Mouse (Mus musculus): ENCODE data around the gene Mgat4e. TPM values are rescaled to one million over a fixed set of nuclear protein-coding genes. Genes with fewer than 3 reads are reported as not detected.
"Not testable (repeated sequence)": the region's sequence is repeated elsewhere in the genome, so short reads cannot be mapped to it uniquely, and the experiment has no call there.

The Mgat4e gene
- polyA plus RNA-seq, 1 experiment from 2014 or later, result not detected

- Histone ChIP-seq H3K4me2 (ENCODE audit: low read length) (no peak overlapping the region), H3K36me3 (ENCODE audit: control insufficient read depth, insufficient read depth) (no peaks in the 10 kb centered on the region), H3K4me1 (replicated peaks; ENCODE audit: control insufficient read depth, insufficient read depth, low read length) (peaks cover 7% of the 10 kb centered on the region; the same call in 1 of the 2 replicates), H3K27me3 (replicated peaks; ENCODE audit: control insufficient read depth, insufficient read depth, low read length) (no peaks in the 10 kb centered on the region), H3K9me3 (ENCODE audit: control insufficient read depth, low read length) (no peaks in the 10 kb centered on the region), H3K27ac (ENCODE audit: low read length) (no peak overlapping the region), H3K9ac (replicated peaks; ENCODE audit: low read depth, low read length) (no peak overlapping the region), H3K4me3 (replicated peaks; ENCODE audit: low read length) (no peak overlapping the region)
- WGBS, result 83% methylated on average over 8 of the region's 8 CpGs
- no peak for ATAC-seq
Observed at GRCm38 (mm10) chr1:134520001-134520721, 29.3 kb downstream of the Mgat4e start.

- H3K9me3 ChIP-seq (ENCODE audit: control insufficient read depth, low read length); H3K4me1 ChIP-seq (replicated peaks; ENCODE audit: control insufficient read depth, insufficient read depth, low read length); ATAC-seq; H3K27me3 ChIP-seq (replicated peaks; ENCODE audit: control insufficient read depth, insufficient read depth, low read length); H3K36me3 ChIP-seq (ENCODE audit: control insufficient read depth, insufficient read depth); H3K27ac ChIP-seq (ENCODE audit: low read length); H3K4me2 ChIP-seq (ENCODE audit: low read length); H3K9ac ChIP-seq (replicated peaks; ENCODE audit: low read depth, low read length); H3K4me3 ChIP-seq (replicated peaks; ENCODE audit: low read length): not testable (repeated sequence)
- WGBS, result 96% methylated on average over 5 of the region's 5 CpGs
Observed at GRCm38 (mm10) chr1:134519201-134519600, 30.3 kb downstream of the Mgat4e start.

DNA sequence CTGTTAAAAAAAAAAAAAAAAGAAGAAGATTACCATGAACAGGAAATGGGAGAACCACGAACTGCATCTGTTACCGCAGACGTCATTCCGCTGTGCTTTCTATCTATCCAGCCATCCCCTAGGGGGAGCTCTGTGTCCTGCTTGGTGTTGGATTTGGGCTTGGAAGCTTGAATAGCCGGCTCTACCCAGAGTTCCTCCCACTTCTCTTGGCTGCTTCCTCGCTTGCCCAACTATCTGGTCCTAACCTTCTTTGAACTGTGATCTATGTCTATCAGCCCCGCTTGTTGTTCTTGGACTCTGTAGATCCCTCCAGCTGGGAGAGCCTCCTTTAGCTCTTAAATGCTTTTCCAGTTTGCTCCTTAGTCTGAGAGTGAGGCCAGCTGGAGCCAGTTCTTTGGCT is 30.8 kb downstream of the Mgat4e start:
- H3K36me3 ChIP-seq (ENCODE audit: control insufficient read depth, insufficient read depth), result no peaks in the 10 kb centered on the region
- 10% methylated on average over 7 of the region's 7 CpGs for WGBS

DNA sequence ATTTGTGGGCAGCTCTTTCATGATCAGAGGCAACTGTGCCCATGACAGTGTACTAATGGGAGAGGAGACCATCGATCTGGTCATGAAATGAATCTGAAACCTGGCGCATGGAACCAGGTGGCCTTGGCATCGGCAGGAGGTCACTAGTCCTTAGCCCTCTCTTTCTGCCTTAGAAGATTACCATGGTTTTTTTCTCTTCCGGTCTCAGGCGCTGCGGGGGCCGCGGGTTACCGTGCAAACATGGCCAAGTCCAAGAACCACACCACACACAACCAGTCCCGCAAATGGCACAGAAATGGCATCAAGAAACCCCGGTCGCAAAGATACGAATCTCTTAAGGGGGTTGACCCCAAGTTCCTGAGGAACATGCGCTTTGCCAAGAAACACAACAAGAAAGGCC is 31.6 kb downstream of the Mgat4e start:
- H3K36me3 ChIP-seq (ENCODE audit: control insufficient read depth, insufficient read depth); ATAC-seq; H3K4me3 ChIP-seq (replicated peaks; ENCODE audit: low read length); H3K9ac ChIP-seq (replicated peaks; ENCODE audit: low read depth, low read length); H3K9me3 ChIP-seq (ENCODE audit: control insufficient read depth, low read length); H3K27ac ChIP-seq (ENCODE audit: low read length); H3K27me3 ChIP-seq (replicated peaks; ENCODE audit: control insufficient read depth, insufficient read depth, low read length); H3K4me2 ChIP-seq (ENCODE audit: low read length): not testable (repeated sequence)
- WGBS, result 94% methylated on average over 14 of the region's 14 CpGs
- peaks cover 15% of the 10 kb centered on the region for H3K4me1 ChIP-seq (replicated peaks; ENCODE audit: control insufficient read depth, insufficient read depth, low read length)

More for the DNA sequence above, 30.8 kb downstream of the Mgat4e start:
- H3K27ac ChIP-seq (ENCODE audit: low read length), result no peak overlapping the region
- no peak overlapping the region for H3K9ac ChIP-seq (replicated peaks; ENCODE audit: low read depth, low read length)
- H3K4me3 ChIP-seq (replicated peaks; ENCODE audit: low read length), result no peak overlapping the region
- H3K27me3 ChIP-seq (replicated peaks; ENCODE audit: control insufficient read depth, insufficient read depth, low read length), result peaks cover 6% of the 10 kb centered on the region; the same call in 1 of the 2 replicates
- H3K4me2 ChIP-seq (ENCODE audit: low read length), result no peak overlapping the region
- peaks cover 7% of the 10 kb centered on the region for H3K4me1 ChIP-seq (replicated peaks; ENCODE audit: control insufficient read depth, insufficient read depth, low read length)
- no peaks in the 10 kb centered on the region for H3K9me3 ChIP-seq (ENCODE audit: control insufficient read depth, low read length)
- ATAC-seq, result peak; percentile 65; the same call in 1 of the 2 replicates

GRCm38 (mm10) chr1:134516491-134517198 is 32.8 kb downstream of the Mgat4e start:
- Histone ChIP-seq H3K27ac (ENCODE audit: low read length) (no peak overlapping the region), H3K4me3 (replicated peaks; ENCODE audit: low read length) (no peak overlapping the region), H3K36me3 (ENCODE audit: control insufficient read depth, insufficient read depth) (no peaks in the 10 kb centered on the region), H3K4me1 (replicated peaks; ENCODE audit: control insufficient read depth, insufficient read depth, low read length) (peaks cover 15% of the 10 kb centered on the region), H3K4me2 (ENCODE audit: low read length) (no peak overlapping the region), H3K9me3 (ENCODE audit: control insufficient read depth, low read length) (no peaks in the 10 kb centered on the region), H3K9ac (replicated peaks; ENCODE audit: low read depth, low read length) (no peak overlapping the region), H3K27me3 (replicated peaks; ENCODE audit: control insufficient read depth, insufficient read depth, low read length) (peaks cover 10% of the 10 kb centered on the region; the same call in 1 of the 2 replicates)
- WGBS, result 4% methylated on average over 4 of the region's 4 CpGs
- no peak for ATAC-seq

- Histone ChIP-seq H3K4me1 (replicated peaks; ENCODE audit: control insufficient read depth, insufficient read depth, low read length) (peaks cover 15% of the 10 kb centered on the region), H3K27ac (ENCODE audit: low read length) (no peak overlapping the region), H3K9me3 (ENCODE audit: control insufficient read depth, low read length) (no peaks in the 10 kb centered on the region), H3K27me3 (replicated peaks; ENCODE audit: control insufficient read depth, insufficient read depth, low read length) (peaks cover 11% of the 10 kb centered on the region; the same call in 1 of the 2 replicates), H3K4me2 (ENCODE audit: low read length) (no peak overlapping the region), H3K36me3 (ENCODE audit: control insufficient read depth, insufficient read depth) (no peaks in the 10 kb centered on the region), H3K4me3 (replicated peaks; ENCODE audit: low read length) (no peak overlapping the region), H3K9ac (replicated peaks; ENCODE audit: low read depth, low read length) (no peak overlapping the region)
- ATAC-seq, result no peak
- WGBS, result 67% methylated on average over 2 of the region's 2 CpGs
Observed at GRCm38 (mm10) chr1:134515891-134516290, 33.6 kb downstream of the Mgat4e start.

DNA sequence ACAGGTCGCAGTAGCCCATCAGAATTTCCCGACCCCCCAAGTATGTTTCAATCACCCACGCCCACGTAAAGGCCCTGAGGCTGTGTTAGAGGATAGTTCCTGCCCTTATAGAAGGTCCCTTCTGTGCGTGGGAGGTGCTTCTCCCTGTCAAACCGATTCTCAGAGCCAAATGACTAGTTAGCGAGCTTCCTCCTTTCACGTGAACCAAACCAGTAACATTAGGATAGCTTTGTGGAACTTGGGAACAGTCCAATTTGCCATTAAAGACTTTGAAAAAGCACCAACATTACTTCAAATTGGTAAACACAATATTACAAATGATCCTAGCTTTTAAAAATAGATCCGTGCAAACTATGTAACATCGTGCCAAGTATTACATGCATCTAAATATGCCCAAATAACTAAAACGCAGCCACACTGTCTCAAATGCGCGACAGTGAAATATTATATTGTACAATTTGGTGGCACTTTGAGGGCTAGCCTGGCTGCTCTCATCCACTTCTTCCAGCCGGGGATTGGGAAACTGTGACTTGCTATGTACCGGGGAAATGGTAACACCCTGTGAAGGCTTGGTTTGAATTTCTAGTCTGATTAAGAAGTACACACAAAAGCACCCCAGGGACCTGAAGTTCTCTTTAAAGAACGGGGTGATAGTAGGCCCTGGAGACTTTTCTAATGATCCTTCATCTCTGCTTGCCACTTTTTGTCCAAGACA is 35.4 kb downstream of the Mgat4e start:
- Histone ChIP-seq H3K4me3 (replicated peaks; ENCODE audit: low read length) (peak overlapping the region; percentile 41), H3K4me1 (replicated peaks; ENCODE audit: control insufficient read depth, insufficient read depth, low read length) (peaks cover 15% of the 10 kb centered on the region), H3K36me3 (ENCODE audit: control insufficient read depth, insufficient read depth) (no peaks in the 10 kb centered on the region), H3K9me3 (ENCODE audit: control insufficient read depth, low read length) (no peaks in the 10 kb centered on the region), H3K27me3 (replicated peaks; ENCODE audit: control insufficient read depth, insufficient read depth, low read length) (peaks cover 11% of the 10 kb centered on the region; the same call in 1 of the 2 replicates), H3K9ac (replicated peaks; ENCODE audit: low read depth, low read length) (no peak overlapping the region), H3K4me2 (ENCODE audit: low read length) (peak overlapping the region; percentile 65), H3K27ac (ENCODE audit: low read length) (no peak overlapping the region)
- 36% methylated on average over 16 of the region's 16 CpGs for WGBS
- no peak for ATAC-seq

DNA sequence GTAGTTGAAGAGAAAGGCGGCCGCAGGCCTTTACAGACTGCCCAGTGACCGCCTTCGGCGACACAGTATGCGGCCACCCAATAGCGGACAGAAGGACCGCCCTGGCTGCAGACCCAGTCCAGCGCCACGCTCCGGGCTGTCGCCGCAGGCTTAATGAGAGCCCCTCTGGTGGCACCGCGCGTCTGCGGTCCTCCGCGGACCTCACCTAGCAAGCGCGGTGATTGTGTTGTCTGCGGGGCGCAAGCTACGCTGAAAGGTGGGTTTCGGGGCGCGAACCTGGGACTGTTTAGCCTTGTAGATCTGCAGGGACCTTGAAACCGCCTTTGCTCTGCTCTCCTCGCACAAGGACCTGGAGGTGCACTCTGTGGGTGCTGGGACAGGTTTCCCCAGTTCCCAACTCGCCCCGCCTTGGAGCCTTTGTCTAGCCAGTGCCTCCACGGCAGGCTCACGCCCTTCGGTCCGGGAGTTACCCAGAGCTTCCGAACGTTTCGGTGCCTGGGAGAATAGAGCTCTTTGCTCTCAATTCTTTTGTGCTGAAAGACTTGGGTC is 36.1 kb downstream of the Mgat4e start:
- Histone ChIP-seq H3K36me3 (ENCODE audit: control insufficient read depth, insufficient read depth) (no peaks in the 10 kb centered on the region), H3K4me3 (replicated peaks; ENCODE audit: low read length) (peak overlapping the region; percentile 41), H3K9ac (replicated peaks; ENCODE audit: low read depth, low read length) (peak overlapping the region; percentile 54), H3K27me3 (replicated peaks; ENCODE audit: control insufficient read depth, insufficient read depth, low read length) (peaks cover 11% of the 10 kb centered on the region; the same call in 1 of the 2 replicates), H3K9me3 (ENCODE audit: control insufficient read depth, low read length) (no peaks in the 10 kb centered on the region), H3K4me2 (ENCODE audit: low read length) (peak overlapping the region; percentile 65), H3K27ac (ENCODE audit: low read length) (no peak overlapping the region), H3K4me1 (replicated peaks; ENCODE audit: control insufficient read depth, insufficient read depth, low read length) (peaks cover 15% of the 10 kb centered on the region)
- WGBS, result 2% methylated on average over 38 of the region's 38 CpGs
- ATAC-seq, result no peak

DNA sequence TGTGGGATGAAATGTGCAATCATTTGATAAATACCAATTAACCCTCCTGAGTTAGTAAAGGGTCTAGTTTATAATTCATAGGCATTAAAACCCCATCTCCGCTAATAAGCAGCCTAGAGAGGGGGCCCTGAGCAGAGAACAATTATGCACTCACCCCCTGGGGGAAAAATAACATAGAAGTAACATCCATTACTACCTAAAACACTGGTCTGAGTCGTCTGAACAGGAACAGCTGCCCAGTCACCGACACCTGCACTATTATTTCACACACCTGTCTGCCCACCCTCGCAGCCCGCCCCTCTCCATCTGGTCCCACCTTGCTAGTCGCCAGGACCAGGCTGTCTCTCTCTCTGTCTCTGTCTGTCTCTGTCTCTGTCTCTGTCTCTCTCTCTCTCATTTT is 36.9 kb downstream of the Mgat4e start:
- H3K36me3 ChIP-seq (ENCODE audit: control insufficient read depth, insufficient read depth), result no peaks in the 10 kb centered on the region
- WGBS, result 48% methylated on average over 6 of the region's 6 CpGs
- no peak for ATAC-seq
- no peaks in the 10 kb centered on the region for H3K9me3 ChIP-seq (ENCODE audit: control insufficient read depth, low read length)
- no peak overlapping the region for H3K27ac ChIP-seq (ENCODE audit: low read length)
- H3K9ac ChIP-seq (replicated peaks; ENCODE audit: low read depth, low read length), result no peak overlapping the region
- H3K4me1 ChIP-seq (replicated peaks; ENCODE audit: control insufficient read depth, insufficient read depth, low read length), result peaks cover 15% of the 10 kb centered on the region
- no peak overlapping the region for H3K4me3 ChIP-seq (replicated peaks; ENCODE audit: low read length)
- H3K4me2 ChIP-seq (ENCODE audit: low read length), result no peak overlapping the region
- H3K27me3 ChIP-seq (replicated peaks; ENCODE audit: control insufficient read depth, insufficient read depth, low read length), result peaks cover 11% of the 10 kb centered on the region; the same call in 1 of the 2 replicates
